Mouse (Mus musculus) lung, embryonic 14.5 days (tissue): Measurements from ENCODE around the gene Kcnk1. TPM values are rescaled to one million over a fixed set of nuclear protein-coding genes. Genes with fewer than 3 reads are reported as not detected.

ENCODE experiments used
- ATAC-seq: fragments of 200-750 bp; cut with Nextera tagmentation; 2 replicates; pipeline ENCODE4 v1.8.0; 2017; ENCODE audit warnings: mild to moderate bottlenecking, moderate TSS enrichment, moderate library complexity; ENCODE audit not compliant: insufficient read depth
- DNase-seq: peaks from one replicate; pipeline ENCODE4 v3.0.0-alpha.2; 2015
- H3K27ac ChIP-seq: fragments of 300-500 bp; sonication (generic); 2 replicates; pipeline ENCODE4 v1.5.1; 2014; ENCODE audit warnings: low read depth, mild to moderate bottlenecking, moderate library complexity
- H3K27me3 ChIP-seq: fragments of 300-500 bp; sonication (generic); 2 replicates; pipeline ENCODE4 v1.6.1; 2014; ENCODE audit warnings: low read length, control low read depth; ENCODE audit not compliant: insufficient read depth
- H3K36me3 ChIP-seq: fragments of 300-500 bp; sonication (generic); 2 replicates; pipeline ENCODE4 v1.6.1; 2014; ENCODE audit warnings: control low read depth; ENCODE audit not compliant: insufficient read depth
- H3K4me1 ChIP-seq: fragments of 300-500 bp; sonication (generic); 2 replicates; pipeline ENCODE4 v1.6.1; 2014; ENCODE audit warnings: antibody characterized with exemption, control low read depth; ENCODE audit not compliant: insufficient read depth
- H3K4me2 ChIP-seq: fragments of 300-500 bp; sonication (generic); 2 replicates; pipeline ENCODE4 v1.6.1; 2014; ENCODE audit warnings: mild to moderate bottlenecking
- H3K4me3 ChIP-seq: fragments of 300-500 bp; sonication (generic); 2 replicates; pipeline ENCODE4 v1.5.1; 2014; ENCODE audit warnings: low read depth, low read length
- H3K9ac ChIP-seq: fragments of 300-500 bp; sonication (generic); 2 replicates; pipeline ENCODE4 v1.6.1; 2014
- H3K9me3 ChIP-seq: fragments of 300-500 bp; sonication (generic); 2 replicates; pipeline ENCODE4 v1.6.1; 2016; ENCODE audit warnings: low read depth, low read length, control low read depth
- CTCF ChIP-seq: IDR thresholded peaks from 2 replicates; pipeline ENCODE4 v1.5.1; 2016; ENCODE audit warnings: antibody characterized with exemption, low read depth
- WGBS: fragments of 180-500 bp; shearing (Covaris S2); extraction: QIAGEN DNeasy Blood & Tissue Kit; methylation state at CpG from one replicate; pipeline ENCODE4 v1.1.7; 2014; 5-methylcytosine and 5-hydroxymethylcytosine counted together
- polyA plus RNA-seq: library from polyadenylated mRNA; unstranded; fragments of >200 nt; fragmentation: Nextera tagmentation; extraction: Ambion mirVana; gene quantifications from 2 replicates; pipeline ENCODE4 v1.2.1, GENCODE M21; 2014

Gene Kcnk1
- polyA plus RNA-seq, 1 experiment from 2014 or later = 49.0 TPM

- no peak for ATAC-seq
- no peak overlapping the region for H3K9ac ChIP-seq
- no peak overlapping the region for H3K4me2 ChIP-seq
- no peaks in the 10 kb centered on the region for H3K27me3 ChIP-seq
- WGBS = 86% methylated on average over 16 of the region's 16 CpGs
- H3K4me3 ChIP-seq = no peak overlapping the region
- 0 out of 2 replicates have a peak, but pooled peaks cover 5% of the 10 kb centered on the region for H3K36me3 ChIP-seq
- TF ChIP-seq CTCF = no peak
- no peaks in the 10 kb centered on the region for H3K9me3 ChIP-seq
- H3K27ac ChIP-seq = no peak overlapping the region
- H3K4me1 ChIP-seq = no peaks in the 10 kb centered on the region
- no peak for DNase-seq
Measured at GRCm38 (mm10) chr8:126024891-126025290, 29.9 kb downstream of the Kcnk1 start.

GRCm38 (mm10) chr8:126026121-126026520 is 31.2 kb downstream of the Kcnk1 start:
- Histone ChIP-seq H3K27ac (peak overlapping the region; percentile 81; the same call in 1 of the 2 replicates), H3K9ac (no peak overlapping the region), H3K4me1 (no peaks in the 10 kb centered on the region), H3K4me2 (0 out of 2 replicates have a peak overlapping the region, but pooled peaks have one; percentile 12), H3K27me3 (no peaks in the 10 kb centered on the region), H3K36me3 (0 out of 2 replicates have a peak, but pooled peaks cover 5% of the 10 kb centered on the region), H3K4me3 (no peak overlapping the region), H3K9me3 (no peaks in the 10 kb centered on the region)
- DNase-seq = no peak
- TF ChIP-seq CTCF = no peak
- no peak for ATAC-seq
- WGBS = 79% methylated on average over 9 of the region's 9 CpGs

GRCm38 (mm10) chr8:126026584-126026983 is 31.6 kb downstream of the Kcnk1 start:
- Histone ChIP-seq H3K4me2 (no peak overlapping the region), H3K9me3 (no peaks in the 10 kb centered on the region), H3K36me3 (0 out of 2 replicates have a peak, but pooled peaks cover 5% of the 10 kb centered on the region), H3K4me3 (no peak overlapping the region), H3K27me3 (no peaks in the 10 kb centered on the region), H3K9ac (no peak overlapping the region), H3K27ac (peak overlapping the region; percentile 81; the same call in 1 of the 2 replicates), H3K4me1 (no peaks in the 10 kb centered on the region)
- peak; percentile 80 for DNase-seq
- peak; percentile 80 for ATAC-seq
- no peak for TF ChIP-seq CTCF
- 41% methylated on average over 9 of the region's 9 CpGs for WGBS

DNA sequence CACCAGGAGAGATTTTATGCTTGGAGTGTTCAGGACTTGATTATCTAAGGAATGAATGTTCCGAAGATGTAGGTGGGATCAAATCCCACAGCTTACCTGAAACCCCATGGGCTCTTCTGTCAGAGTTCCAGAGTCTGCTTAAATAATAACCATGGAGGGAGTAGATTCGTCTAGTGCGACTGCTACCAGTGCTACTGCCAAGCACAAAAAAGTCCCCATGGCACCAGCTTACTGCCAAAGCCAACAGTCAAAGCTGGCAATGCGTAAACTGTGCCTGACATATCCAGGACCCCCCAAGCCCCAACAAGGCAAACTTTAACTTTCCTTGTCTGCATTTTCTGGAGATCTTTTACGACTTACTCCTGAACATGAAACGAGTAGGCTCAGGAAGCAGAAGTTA is 32.5 kb downstream of the Kcnk1 start:
- Histone ChIP-seq H3K36me3 (0 out of 2 replicates have a peak, but pooled peaks cover 5% of the 10 kb centered on the region), H3K4me1 (no peaks in the 10 kb centered on the region), H3K4me2 (no peak overlapping the region), H3K27ac (peak overlapping the region; percentile 44; the same call in 1 of the 2 replicates), H3K27me3 (no peaks in the 10 kb centered on the region), H3K9ac (no peak overlapping the region), H3K9me3 (no peaks in the 10 kb centered on the region), H3K4me3 (no peak overlapping the region)
- 77% methylated on average over 6 of the region's 6 CpGs for WGBS
- ATAC-seq = no peak
- no peak for TF ChIP-seq CTCF
- DNase-seq = no peak

DNA sequence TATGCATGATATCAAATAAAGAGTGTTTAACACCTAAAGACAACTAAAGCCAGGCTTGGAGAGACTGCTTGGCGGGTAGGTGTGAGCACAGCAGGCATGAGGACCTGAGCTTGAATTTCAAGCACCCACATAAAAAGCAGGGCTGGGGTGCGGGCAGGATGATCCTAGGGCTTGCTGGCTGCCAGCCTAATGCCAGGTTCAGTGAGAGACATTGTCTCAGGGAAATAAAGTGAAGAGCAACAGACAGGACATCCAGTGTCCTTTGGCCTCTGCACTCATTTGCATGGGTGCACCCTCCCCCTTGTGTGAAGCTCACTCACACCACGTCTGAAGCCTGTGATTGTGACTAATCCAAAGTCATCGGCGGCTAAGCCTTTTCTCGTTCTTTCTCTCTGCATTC is 34.0 kb downstream of the Kcnk1 start:
- no peak overlapping the region for H3K27ac ChIP-seq
- ATAC-seq = no peak
- H3K27me3 ChIP-seq = no peaks in the 10 kb centered on the region
- no peak overlapping the region for H3K4me3 ChIP-seq
- WGBS = 61% methylated on average over 6 of the region's 6 CpGs
- H3K9me3 ChIP-seq = no peaks in the 10 kb centered on the region
- H3K4me2 ChIP-seq = no peak overlapping the region
- no peaks in the 10 kb centered on the region for H3K4me1 ChIP-seq
- no peak for TF ChIP-seq CTCF
- 0 out of 2 replicates have a peak, but pooled peaks cover 5% of the 10 kb centered on the region for H3K36me3 ChIP-seq
- DNase-seq = no peak
- H3K9ac ChIP-seq = no peak overlapping the region

DNA sequence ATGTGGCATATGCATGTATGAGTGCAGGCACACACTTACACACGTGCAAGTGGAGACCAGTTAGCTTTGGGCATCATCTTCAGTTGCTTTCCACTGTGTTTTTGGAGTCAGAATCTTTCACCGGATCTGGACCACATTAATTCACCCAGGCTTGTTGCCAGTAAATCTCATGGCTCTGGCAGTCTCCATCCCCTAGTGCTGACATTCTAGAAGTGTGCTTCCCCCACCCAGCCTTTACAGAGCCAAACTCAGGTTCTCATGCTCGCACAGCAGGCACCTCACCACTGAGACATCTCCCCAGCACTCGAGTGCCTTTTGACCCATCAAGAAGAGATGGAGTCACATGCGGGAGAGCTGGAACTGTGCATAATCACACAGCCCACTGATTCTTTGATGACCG is 37.8 kb downstream of the Kcnk1 start:
- 76% methylated on average over 6 of the region's 6 CpGs for WGBS
- no peak overlapping the region for H3K27ac ChIP-seq
- no peak overlapping the region for H3K9ac ChIP-seq
- no peak for TF ChIP-seq CTCF
- H3K4me3 ChIP-seq = no peak overlapping the region
- no peak for DNase-seq
- H3K4me1 ChIP-seq = no peaks in the 10 kb centered on the region
- 0 out of 2 replicates have a peak, but pooled peaks cover 5% of the 10 kb centered on the region for H3K36me3 ChIP-seq
- H3K9me3 ChIP-seq = no peaks in the 10 kb centered on the region
- no peak for ATAC-seq
- H3K27me3 ChIP-seq = no peaks in the 10 kb centered on the region
- no peak overlapping the region for H3K4me2 ChIP-seq

DNA sequence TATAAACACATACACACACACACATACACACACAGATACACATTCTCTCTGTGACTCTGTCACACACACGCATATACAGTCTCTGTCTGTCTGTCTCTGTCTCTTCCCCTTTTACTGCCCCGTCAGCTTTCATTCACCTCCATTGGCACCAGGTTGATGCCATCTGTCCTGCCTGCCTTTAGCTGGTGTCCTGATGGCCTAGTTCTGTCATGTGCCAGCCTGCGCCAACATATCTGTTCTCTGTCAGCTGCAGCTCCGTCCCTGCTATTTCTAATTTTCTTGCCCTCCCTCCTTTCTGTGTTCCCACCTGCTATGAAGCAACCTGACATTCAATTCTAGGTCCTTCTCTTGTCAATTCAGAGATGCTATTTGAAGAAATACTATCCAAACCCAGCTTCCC is 40.1 kb downstream of the Kcnk1 start:
- Histone ChIP-seq H3K27ac (no peak overlapping the region), H3K9me3 (no peaks in the 10 kb centered on the region), H3K9ac (no peak overlapping the region), H3K4me1 (no peaks in the 10 kb centered on the region), H3K27me3 (no peaks in the 10 kb centered on the region), H3K36me3 (no peaks in the 10 kb centered on the region), H3K4me3 (no peak overlapping the region), H3K4me2 (no peak overlapping the region)
- 89% methylated on average over 4 of the region's 4 CpGs for WGBS
- no peak for ATAC-seq
- DNase-seq = no peak
- TF ChIP-seq CTCF = no peak

GRCm38 (mm10) chr8:126036340-126036739 is 41.4 kb downstream of the Kcnk1 start:
- no peaks in the 10 kb centered on the region for H3K27me3 ChIP-seq
- no peak for ATAC-seq
- no peaks in the 10 kb centered on the region for H3K36me3 ChIP-seq
- no peak overlapping the region for H3K27ac ChIP-seq
- H3K9me3 ChIP-seq = no peaks in the 10 kb centered on the region
- H3K4me1 ChIP-seq = no peaks in the 10 kb centered on the region
- H3K4me3 ChIP-seq = no peak overlapping the region
- H3K4me2 ChIP-seq = no peak overlapping the region
- TF ChIP-seq CTCF = no peak
- 83% methylated on average over 5 of the region's 5 CpGs for WGBS
- no peak for DNase-seq
- no peak overlapping the region for H3K9ac ChIP-seq
